Mouse (Mus musculus): Measurements from ENCODE around the gene Adarb1.

Adarb1 gene

GRCm38 (mm10) chr10:77440286-77440685, 22.2 kb upstream of the Adarb1 start:
- in situ Hi-C loops (cut with MboI; ENCODE audit: low pct_unique_long_range_greater_than_20kb in 1 of 2, low sequenced_read_pairs in 2 of 2, unreplicated experiment in 1 of 2): no loop called here

GRCm38 (mm10) chr10:77439026-77439425, 21.0 kb upstream of the Adarb1 start:
- in situ Hi-C loops (cut with MboI; ENCODE audit: low pct_unique_long_range_greater_than_20kb in 1 of 2, low sequenced_read_pairs in 2 of 2, unreplicated experiment in 1 of 2): no loop called here

- in situ Hi-C loops (cut with MboI; ENCODE audit: low pct_unique_long_range_greater_than_20kb in 1 of 2, low sequenced_read_pairs in 2 of 2, unreplicated experiment in 1 of 2): no loop called here
These were observed 20.0 kb upstream of the Adarb1 start for GRCm38 (mm10) chr10:77438021-77438420.

- in situ Hi-C loops (cut with MboI; ENCODE audit: low pct_unique_long_range_greater_than_20kb in 1 of 2, low sequenced_read_pairs in 2 of 2, unreplicated experiment in 1 of 2): no loop called here
These were observed 17.3 kb upstream of the Adarb1 start for GRCm38 (mm10) chr10:77435343-77435742.

GRCm38 (mm10) chr10:77434457-77435151, 16.5 kb upstream of the Adarb1 start:
- in situ Hi-C loops (cut with MboI; ENCODE audit: low pct_unique_long_range_greater_than_20kb in 1 of 2, low sequenced_read_pairs in 2 of 2, unreplicated experiment in 1 of 2): no loop called here

- in situ Hi-C loops (cut with MboI; ENCODE audit: low pct_unique_long_range_greater_than_20kb in 1 of 2, low sequenced_read_pairs in 2 of 2, unreplicated experiment in 1 of 2): no loop called here
These were observed 16.0 kb upstream of the Adarb1 start for GRCm38 (mm10) chr10:77434076-77434456.

GRCm38 (mm10) chr10:77430771-77431170, 12.7 kb upstream of the Adarb1 start:
- in situ Hi-C loops (cut with MboI; ENCODE audit: low pct_unique_long_range_greater_than_20kb in 1 of 2, low sequenced_read_pairs in 2 of 2, unreplicated experiment in 1 of 2): no loop called here

GRCm38 (mm10) chr10:77429921-77430320, 11.9 kb upstream of the Adarb1 start:
- in situ Hi-C loops (cut with MboI; ENCODE audit: low pct_unique_long_range_greater_than_20kb in 1 of 2, low sequenced_read_pairs in 2 of 2, unreplicated experiment in 1 of 2): no loop called here

GRCm38 (mm10) chr10:77427610-77428009, 9.5 kb upstream of the Adarb1 start:
- in situ Hi-C loops (cut with MboI; ENCODE audit: low pct_unique_long_range_greater_than_20kb in 1 of 2, low sequenced_read_pairs in 2 of 2, unreplicated experiment in 1 of 2): no loop called here

- in situ Hi-C loops (cut with MboI; ENCODE audit: low pct_unique_long_range_greater_than_20kb in 1 of 2, low sequenced_read_pairs in 2 of 2, unreplicated experiment in 1 of 2): no loop called here
These were observed 2.1 kb upstream of the Adarb1 start for GRCm38 (mm10) chr10:77420190-77420589.

GRCm38 (mm10) chr10:77417240-77418102, 599 bp downstream of the Adarb1 start:
- in situ Hi-C loops (cut with MboI; ENCODE audit: low pct_unique_long_range_greater_than_20kb in 1 of 2, low sequenced_read_pairs in 2 of 2, unreplicated experiment in 1 of 2): no loop called here

- in situ Hi-C loops (cut with MboI; ENCODE audit: low pct_unique_long_range_greater_than_20kb in 1 of 2, low sequenced_read_pairs in 2 of 2, unreplicated experiment in 1 of 2): no loop called here
These were observed 1.3 kb downstream of the Adarb1 start for GRCm38 (mm10) chr10:77416666-77417239.

- in situ Hi-C loops (cut with MboI; ENCODE audit: low pct_unique_long_range_greater_than_20kb in 1 of 2, low sequenced_read_pairs in 2 of 2, unreplicated experiment in 1 of 2): no loop called here
These were observed 2.2 kb downstream of the Adarb1 start for GRCm38 (mm10) chr10:77415867-77416266.

- in situ Hi-C loops (cut with MboI; ENCODE audit: low pct_unique_long_range_greater_than_20kb in 1 of 2, low sequenced_read_pairs in 2 of 2, unreplicated experiment in 1 of 2): no loop called here
These were observed 4.3 kb downstream of the Adarb1 start for GRCm38 (mm10) chr10:77413791-77414190.

- in situ Hi-C loops (cut with MboI; ENCODE audit: low pct_unique_long_range_greater_than_20kb in 1 of 2, low sequenced_read_pairs in 2 of 2, unreplicated experiment in 1 of 2): no loop called here
These were observed 8.9 kb downstream of the Adarb1 start for GRCm38 (mm10) chr10:77409154-77409553.

- in situ Hi-C loops (cut with MboI; ENCODE audit: low pct_unique_long_range_greater_than_20kb in 1 of 2, low sequenced_read_pairs in 2 of 2, unreplicated experiment in 1 of 2): no loop called here
These were observed 9.8 kb downstream of the Adarb1 start for GRCm38 (mm10) chr10:77408241-77408640.

- in situ Hi-C loops (cut with MboI; ENCODE audit: low pct_unique_long_range_greater_than_20kb in 1 of 2, low sequenced_read_pairs in 2 of 2, unreplicated experiment in 1 of 2): no loop called here
These were observed 11.6 kb downstream of the Adarb1 start for GRCm38 (mm10) chr10:77406486-77406885.

GRCm38 (mm10) chr10:77402463-77402862, 15.6 kb downstream of the Adarb1 start:
- in situ Hi-C loops (cut with MboI; ENCODE audit: low pct_unique_long_range_greater_than_20kb in 1 of 2, low sequenced_read_pairs in 2 of 2, unreplicated experiment in 1 of 2): no loop called here

- in situ Hi-C loops (cut with MboI; ENCODE audit: low pct_unique_long_range_greater_than_20kb in 1 of 2, low sequenced_read_pairs in 2 of 2, unreplicated experiment in 1 of 2): no loop called here
These were observed 17.0 kb downstream of the Adarb1 start for GRCm38 (mm10) chr10:77401039-77401438.

Data from mouse embryonic stem cell (cell line).